Mouse (Mus musculus) frontal cortex, adult 2 months (tissue): ENCODE results near the gene H2-DMb1. TPM values are rescaled to one million over a fixed set of nuclear protein-coding genes. Genes with fewer than 3 reads are reported as not detected.

Source experiments
- DNase-seq, 2 experiments: peaks; one replicate each; pipeline ENCODE4 v3.0.0; 2022; ENCODE audit warnings: low spot score in 1 of 2; ENCODE audit errors: extremely low spot score in 1 of 2
- polyA plus RNA-seq: library from polyadenylated mRNA; depleted of rRNA; stranded (reverse); fragments of >200 nt; gene quantifications from 2 replicates; pipeline ENCODE4 v1.2.3, GENCODE M21; 2012

H2-DMb1 gene
- polyA plus RNA-seq, 1 experiment: 3.5 TPM

GRCm38 (mm10) chr17:34122188-34122984 is 30.5 kb upstream of the H2-DMb1 start, which contains the start of gene Brd2:
Gene Brd2, minus strand, starts transcription at chr17:34122634.
- peak; percentile 90 to 96 for DNase-seq

DNA sequence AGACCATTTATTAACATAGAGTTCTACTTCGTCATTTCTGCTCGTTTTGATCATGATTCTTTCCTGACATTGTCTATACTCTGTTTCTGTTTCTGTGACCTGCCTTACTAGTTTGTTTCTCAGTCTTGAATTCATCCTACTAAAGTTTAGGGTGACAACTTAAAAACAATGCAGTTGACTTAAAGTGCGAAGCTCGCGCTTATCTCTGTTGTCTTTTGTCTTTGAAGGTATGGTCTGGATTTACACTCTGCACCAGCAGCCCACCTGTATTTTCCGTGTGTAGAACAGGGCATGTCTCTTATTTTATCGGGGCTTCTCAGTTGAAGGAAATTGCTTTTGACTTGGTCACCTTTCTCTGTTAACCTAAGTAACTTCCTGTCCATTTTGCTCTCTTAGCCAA is 29.8 kb upstream of the H2-DMb1 start:
- DNase-seq: no peak

DNA sequence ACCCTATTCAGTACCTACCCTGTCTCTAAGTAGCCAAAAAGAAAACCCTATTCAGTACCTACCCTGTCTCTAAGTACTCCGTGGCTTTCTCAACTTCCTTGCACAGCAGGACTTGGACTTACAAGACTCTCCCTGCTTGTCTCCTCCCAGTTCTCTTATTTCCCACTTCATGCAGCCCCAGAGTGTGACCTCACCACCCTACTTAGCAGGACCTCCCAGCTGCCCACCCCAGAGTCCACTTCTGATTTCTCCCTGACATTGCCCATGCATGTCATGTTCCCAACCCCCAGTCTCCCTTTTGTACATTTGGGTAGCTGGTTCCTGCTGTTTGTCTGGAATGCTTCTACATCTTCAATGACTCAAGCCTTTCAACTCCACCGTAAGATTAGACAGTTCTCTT is 29.4 kb upstream of the H2-DMb1 start:
- no peak for DNase-seq

GRCm38 (mm10) chr17:34124649-34125048 is 28.2 kb upstream of the H2-DMb1 start:
- no peak for DNase-seq

GRCm38 (mm10) chr17:34126826-34127420 is 25.9 kb upstream of the H2-DMb1 start:
- DNase-seq: no peak

- DNase-seq: peak in 1 of 2 experiments; percentile 70
Measured at GRCm38 (mm10) chr17:34127475-34127874, 25.4 kb upstream of the H2-DMb1 start.

- DNase-seq: peak in 1 of 2 experiments; percentile 83
Measured at GRCm38 (mm10) chr17:34128264-34128937, 24.5 kb upstream of the H2-DMb1 start.

DNA sequence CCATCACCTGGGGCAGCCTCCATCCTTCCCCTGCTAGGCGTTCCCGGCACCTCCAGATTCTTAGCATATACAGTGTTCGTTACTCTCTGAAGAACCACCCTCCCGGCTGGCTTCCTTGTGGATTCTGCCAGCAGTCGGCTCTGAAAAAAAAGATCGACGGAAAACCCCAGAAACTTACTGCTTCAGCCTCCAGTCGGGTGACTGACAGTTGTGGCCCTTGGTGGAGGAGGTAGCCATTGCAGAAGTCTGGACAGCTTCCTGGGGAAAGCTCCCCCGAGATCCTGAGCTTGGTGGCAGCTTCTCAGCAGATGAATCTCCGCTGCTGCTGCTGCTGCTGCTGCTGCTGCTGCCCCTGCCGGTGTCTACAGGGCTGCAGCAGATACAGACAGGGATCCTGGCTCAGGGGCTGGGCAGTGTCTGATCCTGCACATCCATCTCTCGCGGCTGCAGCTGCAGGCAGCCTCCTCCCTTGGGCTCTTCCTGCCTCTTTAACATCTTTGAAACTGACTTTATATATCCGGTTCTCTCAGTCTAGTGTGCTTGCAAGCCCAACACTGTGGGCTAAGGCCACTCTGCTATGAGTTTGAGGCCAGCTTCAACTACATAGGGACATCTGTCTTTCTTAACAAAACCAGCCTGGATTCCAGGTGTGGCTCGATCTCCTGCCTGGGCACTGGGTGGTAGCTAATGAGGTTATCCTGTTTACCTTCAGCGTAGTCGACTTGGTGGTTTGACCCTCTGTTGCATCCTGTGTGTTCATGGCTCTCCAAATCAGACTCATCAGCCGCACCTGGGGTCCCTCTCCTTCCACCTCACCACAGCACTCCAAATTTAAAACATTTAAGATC is 23.7 kb upstream of the H2-DMb1 start:
- DNase-seq: no peak

GRCm38 (mm10) chr17:34130073-34130947 is 22.6 kb upstream of the H2-DMb1 start:
- no peak for DNase-seq

DNA sequence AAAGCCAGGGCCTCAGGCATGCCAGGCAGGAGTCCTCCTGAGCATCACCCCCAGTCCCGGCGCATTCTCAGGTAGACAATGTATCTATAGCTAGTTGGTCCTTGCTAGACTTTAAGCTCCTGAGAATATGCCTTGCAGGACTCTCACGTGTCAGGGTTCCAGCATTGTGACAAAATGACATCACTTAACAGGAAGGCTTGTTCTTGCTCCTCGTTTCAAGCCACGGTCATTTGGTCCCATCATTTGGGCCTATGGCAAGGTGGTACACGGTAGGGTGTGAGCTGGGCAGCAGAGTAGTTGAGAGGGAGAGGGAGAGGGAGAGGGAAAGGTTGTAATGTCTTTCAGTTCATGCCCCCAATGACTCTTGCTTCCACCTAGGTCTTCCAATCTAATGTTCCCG is 21.0 kb upstream of the H2-DMb1 start:
- no peak for DNase-seq

- no peak for DNase-seq
Measured at GRCm38 (mm10) chr17:34133289-34133688, 19.6 kb upstream of the H2-DMb1 start.

GRCm38 (mm10) chr17:34134451-34134850 is 18.4 kb upstream of the H2-DMb1 start:
- no peak for DNase-seq

DNA sequence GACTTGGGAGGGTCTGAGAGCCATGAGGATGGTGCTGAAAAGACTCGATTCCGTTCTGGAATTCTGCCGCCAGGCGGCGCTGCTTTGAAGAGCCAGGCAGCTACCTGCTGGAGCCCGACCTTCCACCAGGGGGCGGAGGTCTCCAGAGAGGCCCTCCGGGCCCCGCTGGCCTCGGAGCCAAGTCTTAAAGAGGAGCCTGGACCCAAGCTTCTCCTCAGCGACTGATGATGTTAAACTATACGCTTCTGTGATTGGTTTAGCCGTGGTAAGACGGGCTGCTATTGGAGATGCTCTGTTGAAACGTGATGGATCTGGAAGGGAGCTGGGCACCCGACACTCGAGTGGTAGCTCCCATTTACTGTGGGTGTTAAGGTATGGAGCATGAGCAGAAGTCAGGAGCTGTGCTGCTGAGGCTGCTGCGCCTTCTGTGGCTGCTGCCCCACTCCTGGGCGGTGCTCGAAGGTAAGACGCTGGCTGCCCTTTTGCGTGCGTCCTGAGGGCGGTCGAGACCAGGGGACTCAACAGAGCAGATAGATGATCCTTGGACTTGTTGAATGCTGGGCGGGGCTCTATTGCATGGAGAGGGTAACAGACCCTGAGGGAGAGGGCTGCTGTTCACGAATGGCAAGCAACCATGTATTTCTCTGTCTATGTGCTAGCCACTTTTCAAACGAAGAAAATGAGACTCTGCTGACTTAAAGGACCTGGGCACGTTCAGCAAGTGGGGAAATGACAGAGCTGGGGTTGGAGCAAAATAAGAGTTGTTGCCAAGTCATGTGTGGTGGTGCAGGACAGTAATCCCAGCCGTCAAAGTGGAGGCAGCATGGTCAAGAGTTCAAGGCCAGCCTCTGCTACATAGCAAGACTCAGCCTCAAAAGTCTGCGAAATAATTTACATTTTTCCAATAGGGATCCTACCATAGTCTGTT is 17.3 kb upstream of the H2-DMb1 start:
- DNase-seq: peak; percentile 98 to 100

GRCm38 (mm10) chr17:34137601-34138000 is 15.3 kb upstream of the H2-DMb1 start:
- DNase-seq: no peak

- no peak for DNase-seq
Measured at GRCm38 (mm10) chr17:34138655-34139054, 14.2 kb upstream of the H2-DMb1 start.

GRCm38 (mm10) chr17:34139416-34139815 is 13.5 kb upstream of the H2-DMb1 start:
- no peak for DNase-seq

GRCm38 (mm10) chr17:34140240-34140639 is 12.6 kb upstream of the H2-DMb1 start:
- no peak for DNase-seq

GRCm38 (mm10) chr17:34141448-34141847 is 11.4 kb upstream of the H2-DMb1 start:
- DNase-seq: peak in 1 of 2 experiments; percentile 57
